Mouse (Mus musculus): ENCODE measurements around the gene Emc3. TPM values are rescaled to one million over a fixed set of nuclear protein-coding genes. Genes with fewer than 3 reads are reported as not detected.
A peak's percentile ranks its signal among the peaks of the same experiment; 100 is the strongest.

The Emc3 gene
- polyA plus RNA-seq, 1 experiment from 2014 or later: 91.2 TPM

- peaks cover 73% of the 10 kb centered on the region for H3K36me3 ChIP-seq
Measured at GRCm38 (mm10) chr6:113514600-113514999, 16.9 kb downstream of the Emc3 start.

GRCm38 (mm10) chr6:113513944-113514343, 17.5 kb downstream of the Emc3 start:
- Histone ChIP-seq H3K4me2 (replicated peaks) (no peak overlapping the region), H3K9me3 (no peaks in the 10 kb centered on the region), H3K36me3 (peaks cover 66% of the 10 kb centered on the region), H3K27ac (no peak overlapping the region), H3K27me3 (replicated peaks) (no peaks in the 10 kb centered on the region), H3K4me3 (no peak overlapping the region), H3K4me1 (no peaks in the 10 kb centered on the region), H3K9ac (no peak overlapping the region)
- WGBS: 87% methylated on average over 6 of the region's 6 CpGs
- no peak for ATAC-seq (ENCODE audit: low FRiP score, low read depth)

More at GRCm38 (mm10) chr6:113514600-113514999, 16.9 kb downstream of the Emc3 start:
- no peaks in the 10 kb centered on the region for H3K9me3 ChIP-seq
- H3K27ac ChIP-seq: no peak overlapping the region
- 98% methylated on average over 3 of the region's 3 CpGs for WGBS
- no peak overlapping the region for H3K9ac ChIP-seq
- no peak for ATAC-seq (ENCODE audit: low FRiP score, low read depth)
- no peaks in the 10 kb centered on the region for H3K4me1 ChIP-seq
- no peak overlapping the region for H3K4me2 ChIP-seq (replicated peaks)
- H3K27me3 ChIP-seq (replicated peaks): no peaks in the 10 kb centered on the region
- H3K4me3 ChIP-seq: no peak overlapping the region

GRCm38 (mm10) chr6:113508947-113509280, 22.5 kb downstream of the Emc3 start:
- Histone ChIP-seq H3K4me3 (no peak overlapping the region), H3K4me1 (no peaks in the 10 kb centered on the region), H3K27ac (no peak overlapping the region), H3K27me3 (replicated peaks) (no peaks in the 10 kb centered on the region), H3K9ac (no peak overlapping the region), H3K36me3 (peaks cover 16% of the 10 kb centered on the region), H3K9me3 (no peaks in the 10 kb centered on the region), H3K4me2 (replicated peaks) (no peak overlapping the region)
- 46% methylated on average over 5 of the region's 5 CpGs for WGBS
- ATAC-seq (ENCODE audit: low FRiP score, low read depth): no peak

- WGBS: 74% methylated on average over 7 of the region's 7 CpGs
- Histone ChIP-seq H3K4me3 (no peak overlapping the region), H3K27ac (no peak overlapping the region)
Measured at GRCm38 (mm10) chr6:113508272-113508946, 23.0 kb downstream of the Emc3 start.

GRCm38 (mm10) chr6:113507130-113507529, 24.3 kb downstream of the Emc3 start:
- no peaks in the 10 kb centered on the region for H3K9me3 ChIP-seq
- no peak overlapping the region for H3K27ac ChIP-seq
- H3K36me3 ChIP-seq: no peaks in the 10 kb centered on the region
- no peak overlapping the region for H3K4me3 ChIP-seq
- ATAC-seq (ENCODE audit: low FRiP score, low read depth): no peak
- H3K27me3 ChIP-seq (replicated peaks): peaks cover 4% of the 10 kb centered on the region; the same call in 1 of the 2 replicates
- no peaks in the 10 kb centered on the region for H3K4me1 ChIP-seq
- no peak overlapping the region for H3K4me2 ChIP-seq (replicated peaks)
- H3K9ac ChIP-seq: no peak overlapping the region

More at GRCm38 (mm10) chr6:113508272-113508946, 23.0 kb downstream of the Emc3 start:
- H3K9ac ChIP-seq: no peak overlapping the region
- H3K36me3 ChIP-seq: peaks cover 11% of the 10 kb centered on the region
- no peak overlapping the region for H3K4me2 ChIP-seq (replicated peaks)
- no peaks in the 10 kb centered on the region for H3K4me1 ChIP-seq
- ATAC-seq (ENCODE audit: low FRiP score, low read depth): no peak
- no peaks in the 10 kb centered on the region for H3K27me3 ChIP-seq (replicated peaks)
- H3K9me3 ChIP-seq: no peaks in the 10 kb centered on the region

- no peak for ATAC-seq (ENCODE audit: low FRiP score, low read depth)
- Histone ChIP-seq H3K36me3 (no peaks in the 10 kb centered on the region), H3K4me2 (replicated peaks) (no peak overlapping the region), H3K4me1 (peaks cover 8% of the 10 kb centered on the region), H3K9ac (no peak overlapping the region), H3K27me3 (replicated peaks) (peaks cover 10% of the 10 kb centered on the region), H3K9me3 (no peaks in the 10 kb centered on the region), H3K27ac (no peak overlapping the region), H3K4me3 (no peak overlapping the region)
- 76% methylated on average over 1 of the region's 1 CpGs for WGBS
Measured at GRCm38 (mm10) chr6:113505689-113506088, 25.8 kb downstream of the Emc3 start.

- H3K4me2 ChIP-seq (replicated peaks): no peak overlapping the region
- WGBS: 62% methylated on average over 2 of the region's 2 CpGs
- no peak overlapping the region for H3K27ac ChIP-seq
- no peak for ATAC-seq (ENCODE audit: low FRiP score, low read depth)
- no peak overlapping the region for H3K9ac ChIP-seq
- H3K4me3 ChIP-seq: no peak overlapping the region
- no peaks in the 10 kb centered on the region for H3K9me3 ChIP-seq
- H3K36me3 ChIP-seq: no peaks in the 10 kb centered on the region
- peaks cover 8% of the 10 kb centered on the region for H3K4me1 ChIP-seq
- peaks cover 16% of the 10 kb centered on the region for H3K27me3 ChIP-seq (replicated peaks)
Measured at GRCm38 (mm10) chr6:113502801-113503200, 28.7 kb downstream of the Emc3 start.

GRCm38 (mm10) chr6:113501388-113502084, 29.9 kb downstream of the Emc3 start, which contains the start of gene Prrt3:
TSS of gene Prrt3 (minus strand) at chr6:113501931.
- Histone ChIP-seq H3K4me3 (peak within 1 kb of the TSS; percentile 48), H3K36me3 (no peaks in the 10 kb centered on the region), H3K9me3 (no peaks in the 10 kb centered on the region), H3K27ac (no peak within 1 kb of the TSS), H3K9ac (peak within 1 kb of the TSS; percentile 57), H3K4me1 (peaks cover 8% of the 10 kb centered on the region), H3K27me3 (replicated peaks) (peaks cover 16% of the 10 kb centered on the region), H3K4me2 (replicated peaks) (peak within 1 kb of the TSS; percentile 72)
- peak; percentile 88 for ATAC-seq (ENCODE audit: low FRiP score, low read depth)
- 2% methylated on average over 32 of the region's 32 CpGs for WGBS

- ATAC-seq (ENCODE audit: low FRiP score, low read depth): no peak
Measured at GRCm38 (mm10) chr6:113499346-113499745, 32.1 kb downstream of the Emc3 start.

GRCm38 (mm10) chr6:113495071-113495675, 36.3 kb downstream of the Emc3 start:
- Histone ChIP-seq H3K27ac (no peak overlapping the region), H3K9me3 (no peaks in the 10 kb centered on the region), H3K9ac (0 out of 2 replicates have a peak overlapping the region, but pooled peaks have one; percentile 8), H3K4me2 (replicated peaks) (peak overlapping the region; percentile 62), H3K4me3 (no peak overlapping the region), H3K4me1 (peaks cover 17% of the 10 kb centered on the region), H3K36me3 (peaks cover 26% of the 10 kb centered on the region), H3K27me3 (replicated peaks) (peaks cover 14% of the 10 kb centered on the region)
- peak; percentile 22 for ATAC-seq (ENCODE audit: low FRiP score, low read depth)
- 50% methylated on average over 28 of the region's 28 CpGs for WGBS

More at GRCm38 (mm10) chr6:113499346-113499745, 32.1 kb downstream of the Emc3 start:
- peaks cover 23% of the 10 kb centered on the region for H3K4me1 ChIP-seq
- H3K9ac ChIP-seq: no peak overlapping the region
- H3K4me3 ChIP-seq: no peak overlapping the region
- 82% methylated on average over 6 of the region's 6 CpGs for WGBS
- no peak overlapping the region for H3K4me2 ChIP-seq (replicated peaks)
- no peaks in the 10 kb centered on the region for H3K36me3 ChIP-seq
- no peak overlapping the region for H3K27ac ChIP-seq
- H3K9me3 ChIP-seq: no peaks in the 10 kb centered on the region
- peaks cover 27% of the 10 kb centered on the region for H3K27me3 ChIP-seq (replicated peaks)

- H3K27me3 ChIP-seq (replicated peaks): peaks cover 11% of the 10 kb centered on the region
- H3K9me3 ChIP-seq: no peaks in the 10 kb centered on the region
- ATAC-seq (ENCODE audit: low FRiP score, low read depth): peak; percentile 69
- peaks cover 17% of the 10 kb centered on the region for H3K4me1 ChIP-seq
- H3K27ac ChIP-seq: 0 out of 2 replicates have a peak overlapping the region, but pooled peaks have one; percentile 12
- H3K4me2 ChIP-seq (replicated peaks): peak overlapping the region; percentile 62
- peak overlapping the region; percentile 41 for H3K9ac ChIP-seq
- 1% methylated on average over 54 of the region's 54 CpGs for WGBS
- H3K36me3 ChIP-seq: peaks cover 35% of the 10 kb centered on the region
- H3K4me3 ChIP-seq: peak overlapping the region; percentile 30
Measured at GRCm38 (mm10) chr6:113494258-113494788, 37.1 kb downstream of the Emc3 start.

All from neural tube, embryonic 12.5 days (tissue).